Mouse (Mus musculus) brain, embryonic 14.5 days (tissue): ENCODE measurements around the gene Dlx6.

ENCODE experiments used
- CTCF ChIP-seq: fragments of 200-500 bp; IDR thresholded peaks from 2 replicates; pipeline ENCODE4 v1.5.1; 2012; ENCODE audit warnings: inconsistent platforms, mild to moderate bottlenecking, moderate library complexity, borderline replicate concordance; ENCODE audit not compliant: insufficient read depth, insufficient read length; ENCODE audit errors: extremely low read depth
- POLR2A ChIP-seq: fragments of 200-500 bp; IDR thresholded peaks from 2 replicates; pipeline ENCODE4 v1.6.1; 2012; ENCODE audit warnings: mild to moderate bottlenecking, inconsistent platforms, borderline replicate concordance; ENCODE audit not compliant: poor library complexity, insufficient read depth, insufficient read length, severe bottlenecking; ENCODE audit errors: extremely low read depth

DNA sequence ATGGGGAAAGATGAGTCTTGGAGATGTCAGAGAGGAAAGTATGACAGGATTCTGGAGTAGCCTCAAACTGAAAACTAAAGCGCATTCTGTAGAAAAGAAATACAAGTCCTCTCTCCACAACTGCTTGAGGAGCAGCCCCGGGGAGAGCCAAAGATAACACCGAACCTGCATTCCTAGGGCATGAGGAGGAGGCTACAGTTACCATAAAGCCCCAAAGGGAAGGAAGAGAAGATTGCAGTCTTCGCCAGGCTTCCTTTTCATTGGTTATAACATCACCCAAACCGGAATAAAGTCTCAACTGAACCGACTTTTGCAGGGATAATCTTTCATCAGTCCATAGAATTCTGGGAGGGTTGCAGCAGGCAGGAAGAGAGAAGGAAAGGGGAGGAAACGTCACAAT is 32.7 kb upstream of the Dlx6 start:
- TF ChIP-seq CTCF (no peak), POLR2A (no peak)
